Mouse (Mus musculus) G1E (cell line): Measurements from ENCODE around the gene Zfp654.

Experiments
- CTCF ChIP-seq: IDR thresholded peaks from 2 replicates; pipeline ENCODE4 v1.5.1; 2012; ENCODE audit warnings: low read depth, low read length, inconsistent platforms, mixed read lengths
- GATA1 ChIP-seq: IDR thresholded peaks from 2 replicates; pipeline ENCODE4 v1.6.1; 2012; ENCODE audit warnings: borderline replicate concordance, low read length, inconsistent platforms, mixed read lengths
- GATA2 ChIP-seq: IDR thresholded peaks from 2 replicates; pipeline ENCODE4 v1.6.1; 2012; ENCODE audit warnings: low read depth, low read length, inconsistent platforms, borderline replicate concordance
- POLR2AphosphoS5 ChIP-seq: IDR thresholded peaks from 2 replicates; pipeline ENCODE4 v1.6.1; 2012; ENCODE audit warnings: low read depth, low read length, inconsistent platforms; ENCODE audit not compliant: insufficient replicate concordance
- TAL1 ChIP-seq: conservative IDR thresholded peaks from 2 replicates; pipeline ENCODE4 v1.6.1; 2012; ENCODE audit warnings: low read depth, low read length, inconsistent platforms, mixed read lengths

DNA sequence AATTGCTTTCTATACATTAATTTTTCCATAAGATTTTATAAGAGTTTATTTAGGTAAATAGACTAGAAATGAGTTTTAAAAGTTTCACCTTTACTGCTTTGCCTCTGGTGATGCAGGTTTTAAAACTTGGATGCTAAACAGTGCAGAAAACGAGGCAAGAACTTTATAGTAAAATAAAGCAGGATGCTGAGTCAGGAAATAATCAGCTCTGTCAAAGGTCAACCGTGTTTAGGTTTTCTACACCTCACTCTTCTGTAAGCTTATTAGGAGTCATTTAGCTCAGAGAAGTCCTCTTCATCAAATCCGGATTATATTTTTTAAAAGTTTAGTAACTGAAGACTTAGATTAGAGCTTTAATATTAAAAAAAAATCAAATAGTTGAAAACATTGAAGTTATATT is 5.5 kb upstream of the Zfp654 start:
- TF ChIP-seq POLR2AphosphoS5: no peak
- TF ChIP-seq TAL1: no peak
- TF ChIP-seq CTCF: no peak
- TF ChIP-seq GATA1: no peak
- TF ChIP-seq GATA2: no peak
